8 mouse cellular contexts compared by ENCODE assay signal in the genomic region with DNA sequence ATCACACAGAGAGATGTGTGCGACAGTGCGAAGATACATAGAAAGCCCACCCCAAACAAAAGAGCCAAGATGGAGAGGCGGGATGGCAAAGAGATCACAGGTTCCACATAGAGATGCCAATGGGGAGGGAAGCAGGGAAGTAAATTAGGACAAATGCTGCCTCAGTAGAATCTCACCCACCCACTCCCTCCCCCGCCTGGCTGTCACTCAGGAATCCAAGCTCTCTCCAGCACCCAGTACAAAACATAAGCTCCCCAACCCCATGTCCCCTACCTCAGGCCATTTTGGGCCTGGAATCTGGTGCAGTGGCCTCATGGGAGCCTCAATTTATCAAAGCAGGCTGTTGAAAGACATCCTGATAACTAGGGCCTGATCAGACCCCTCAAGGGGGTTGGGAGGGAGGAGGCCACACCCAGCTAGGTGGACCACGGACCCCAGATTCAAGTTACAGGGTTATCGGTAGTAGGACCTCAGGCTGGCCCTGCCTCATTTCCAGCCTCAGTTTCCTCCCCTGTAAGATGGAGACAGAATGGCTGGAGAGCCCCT. TPM values are rescaled to one million over a fixed set of nuclear protein-coding genes. Genes with fewer than 3 reads are reported as not detected.
DNase-seq lines count a peak whose midpoint lies in the region; ATAC-seq and TF ChIP-seq lines count a peak whose summit lies in the region.
"Had no signal": no experiment of that assay in that cellular context is flagged by ENCODE, and none has a peak within 500 bp of the region (broad histone marks: within the 10 kb centered on the region; RNA-seq: fewer than 3 reads in every experiment).

No protein-coding gene starts in this region.

- H3K27ac ChIP-seq in lung, postnatal 0 days (ENCODE audit: low read length): no peak overlapping the region
- H3K27ac ChIP-seq in forebrain, embryonic 12.5 days: no peak overlapping the region
- no peak overlapping the region for H3K27ac ChIP-seq in limb, embryonic 12.5 days
- no peak overlapping the region for H3K27ac ChIP-seq in stomach, embryonic 14.5 days (ENCODE audit: low read length)

- H3K9me3 ChIP-seq in lung, postnatal 0 days (ENCODE audit: low read length): no peaks in the 10 kb centered on the region
- no peaks in the 10 kb centered on the region for H3K9me3 ChIP-seq in forebrain, embryonic 12.5 days
- no peaks in the 10 kb centered on the region for H3K9me3 ChIP-seq in limb, embryonic 12.5 days
- no peaks in the 10 kb centered on the region for H3K9me3 ChIP-seq in stomach, embryonic 14.5 days (ENCODE audit: control insufficient read depth, low read depth, low read length)

- H3K4me1 ChIP-seq in lung, postnatal 0 days (ENCODE audit: insufficient read depth, low read depth, low read length): peaks cover 17% of the 10 kb centered on the region
- H3K4me1 ChIP-seq in forebrain, embryonic 12.5 days: peaks cover 22% of the 10 kb centered on the region
- peaks cover 16% of the 10 kb centered on the region for H3K4me1 ChIP-seq in limb, embryonic 12.5 days (replicated peaks)
- peaks cover 8% of the 10 kb centered on the region for H3K4me1 ChIP-seq in stomach, embryonic 14.5 days (ENCODE audit: control insufficient read depth, insufficient read depth, low read length)

- H3K9ac ChIP-seq in lung, postnatal 0 days (replicated peaks; ENCODE audit: low read depth): 0 out of 2 replicates have a peak overlapping the region, but pooled peaks have one; percentile 12
- peak overlapping the region; percentile 76 for H3K9ac ChIP-seq in forebrain, embryonic 12.5 days
- H3K9ac ChIP-seq in limb, embryonic 12.5 days (replicated peaks): peak overlapping the region; percentile 58
- peak overlapping the region; percentile 74; the same call in 1 of the 2 replicates for H3K9ac ChIP-seq in stomach, embryonic 14.5 days (replicated peaks; ENCODE audit: low read depth, low read length)

- DNase-seq in lung, postnatal 0 days (ENCODE audit: low spot score): no peak
- DNase-seq in lung, postnatal 14 days: no peak
- DNase-seq in c-Kit-positive CD71-positive TER-119-positive erythroid progenitor cells, embryonic 14.5 days (ENCODE audit: low spot score): no peak

- H3K36me3 ChIP-seq in lung, postnatal 0 days (ENCODE audit: insufficient read depth, low read length): peaks cover 10% of the 10 kb centered on the region; the same call in 1 of the 2 replicates
- H3K36me3 ChIP-seq in forebrain, embryonic 12.5 days (replicated peaks): peaks cover 42% of the 10 kb centered on the region
- H3K36me3 ChIP-seq in limb, embryonic 12.5 days: peaks cover 36% of the 10 kb centered on the region
- peaks cover 30% of the 10 kb centered on the region for H3K36me3 ChIP-seq in stomach, embryonic 14.5 days (ENCODE audit: control insufficient read depth, insufficient read depth, low read length)

- no peak for TF ChIP-seq CTCF in lung, postnatal 0 days (IDR thresholded peaks at IDR 0.05)

- peak overlapping the region; percentile 72 for H3K4me3 ChIP-seq in lung, postnatal 0 days (ENCODE audit: low read depth, low read length)
- H3K4me3 ChIP-seq in forebrain, embryonic 12.5 days (replicated peaks): peak overlapping the region; percentile 72
- peak overlapping the region; percentile 51 for H3K4me3 ChIP-seq in limb, embryonic 12.5 days (replicated peaks)
- H3K4me3 ChIP-seq in stomach, embryonic 14.5 days (ENCODE audit: low read depth, low read length): peak overlapping the region; percentile 58

- no peak for TF ChIP-seq EP300 in lung, postnatal 0 days (IDR thresholded peaks at IDR 0.05)

- 77% methylated on average over 6 of the region's 6 CpGs for WGBS in lung, postnatal 0 days
- WGBS in forebrain, embryonic 12.5 days: 88% methylated on average over 6 of the region's 6 CpGs
- WGBS in limb, embryonic 12.5 days: 88% methylated on average over 6 of the region's 6 CpGs
- WGBS in stomach, embryonic 14.5 days: 80% methylated on average over 6 of the region's 6 CpGs

- peak overlapping the region; percentile 75 for H3K4me2 ChIP-seq in lung, postnatal 0 days (replicated peaks; ENCODE audit: low read depth, low read length)
- H3K4me2 ChIP-seq in forebrain, embryonic 12.5 days: peak overlapping the region; percentile 81
- H3K4me2 ChIP-seq in limb, embryonic 12.5 days: peak overlapping the region; percentile 65
- peak overlapping the region; percentile 56 for H3K4me2 ChIP-seq in stomach, embryonic 14.5 days (replicated peaks; ENCODE audit: low read depth, low read length)

- H3K27me3 ChIP-seq in lung, postnatal 0 days (replicated peaks; ENCODE audit: insufficient read depth, low read length): no peaks in the 10 kb centered on the region
- peaks cover 9% of the 10 kb centered on the region; the same call in 1 of the 2 replicates for H3K27me3 ChIP-seq in forebrain, embryonic 12.5 days
- no peaks in the 10 kb centered on the region for H3K27me3 ChIP-seq in limb, embryonic 12.5 days
- H3K27me3 ChIP-seq in stomach, embryonic 14.5 days (ENCODE audit: control insufficient read depth, insufficient read depth, low read length): no peaks in the 10 kb centered on the region

- no peak for ATAC-seq in lung, postnatal 0 days
- ATAC-seq in forebrain, embryonic 12.5 days (ENCODE audit: low FRiP score): no peak
- no peak for ATAC-seq in limb, embryonic 12.5 days (ENCODE audit: insufficient number of reproducible peaks, insufficient read depth, low FRiP score, low TSS enrichment, low read depth)
- ATAC-seq in stomach, embryonic 14.5 days (ENCODE audit: insufficient number of reproducible peaks, insufficient read depth, low FRiP score, low read depth): no peak
- no peak for ATAC-seq in monocyte, adult 5-6 weeks (replicated peaks; ENCODE audit: insufficient number of reproducible peaks, low FRiP score, low TSS enrichment, poor library complexity, severe bottlenecking)

RNA-seq across cellular contexts. Expression of a gene that starts 1.5 kb away (rescaled TPM):
- 552 and 558 TPM in 2 replicates for polyA plus RNA-seq in lung, postnatal 0 days (2015; fragmentation: Nextera tagmentation; extraction: Ambion mirVana)
- 1,130 and 1,137 TPM in 2 replicates for polyA plus RNA-seq in forebrain, embryonic 12.5 days (2016; fragmentation: Nextera tagmentation; extraction: Ambion mirVana)
- polyA plus RNA-seq in limb, embryonic 12.5 days (2016; fragmentation: Nextera tagmentation; extraction: Ambion mirVana): 912 and 933 TPM in 2 replicates
- polyA plus RNA-seq in stomach, embryonic 14.5 days (2014; fragmentation: Nextera tagmentation; extraction: Ambion mirVana): 958 and 987 TPM in 2 replicates
- total RNA-seq in monocyte, adult 5-6 weeks (2017): 42.8 to 94.2 TPM (median 48.6 TPM) in 3 replicates

RNA-seq across cellular contexts. Expression of a gene that starts 25.2 kb away (rescaled TPM):
- polyA plus RNA-seq in lung, postnatal 0 days (2015; fragmentation: Nextera tagmentation; extraction: Ambion mirVana): 196 and 204 TPM in 2 replicates
- 165 and 169 TPM in 2 replicates for polyA plus RNA-seq in forebrain, embryonic 12.5 days (2016; fragmentation: Nextera tagmentation; extraction: Ambion mirVana)
- 187 and 192 TPM in 2 replicates for polyA plus RNA-seq in limb, embryonic 12.5 days (2016; fragmentation: Nextera tagmentation; extraction: Ambion mirVana)
- polyA plus RNA-seq in stomach, embryonic 14.5 days (2014; fragmentation: Nextera tagmentation; extraction: Ambion mirVana): 187 and 201 TPM in 2 replicates
- total RNA-seq in monocyte, adult 5-6 weeks (2017): 208 to 319 TPM (median 268 TPM) in 3 replicates

RNA-seq across cellular contexts. Expression of a gene that starts 38.3 kb away (rescaled TPM):
- polyA plus RNA-seq in lung, postnatal 0 days (2015; fragmentation: Nextera tagmentation; extraction: Ambion mirVana): not detected in 2 replicates
- polyA plus RNA-seq in forebrain, embryonic 12.5 days (2016; fragmentation: Nextera tagmentation; extraction: Ambion mirVana): not detected in 2 replicates
- polyA plus RNA-seq in limb, embryonic 12.5 days (2016; fragmentation: Nextera tagmentation; extraction: Ambion mirVana): not detected in 2 replicates
- not detected in 2 replicates for polyA plus RNA-seq in stomach, embryonic 14.5 days (2014; fragmentation: Nextera tagmentation; extraction: Ambion mirVana)
- total RNA-seq in monocyte, adult 5-6 weeks (2017): not detected in 3 replicates
- total RNA-seq: layer of hippocampus, adult 18-20 months had no signal

RNA-seq across cellular contexts. Expression of a gene that starts 41.0 kb away (rescaled TPM):
- not detected in 2 replicates for polyA plus RNA-seq in lung, postnatal 0 days (2015; fragmentation: Nextera tagmentation; extraction: Ambion mirVana)
- polyA plus RNA-seq in forebrain, embryonic 12.5 days (2016; fragmentation: Nextera tagmentation; extraction: Ambion mirVana): not detected in 2 replicates
- not detected in 2 replicates for polyA plus RNA-seq in limb, embryonic 12.5 days (2016; fragmentation: Nextera tagmentation; extraction: Ambion mirVana)
- not detected in 2 replicates for polyA plus RNA-seq in stomach, embryonic 14.5 days (2014; fragmentation: Nextera tagmentation; extraction: Ambion mirVana)
- not detected in 3 replicates for total RNA-seq in monocyte, adult 5-6 weeks (2017)
- total RNA-seq: layer of hippocampus, adult 18-20 months had no signal

RNA-seq across cellular contexts. Expression of a gene that starts 46.6 kb away (rescaled TPM):
- 92.2 and 113 TPM in 2 replicates for polyA plus RNA-seq in lung, postnatal 0 days (2015; fragmentation: Nextera tagmentation; extraction: Ambion mirVana)
- polyA plus RNA-seq in forebrain, embryonic 12.5 days (2016; fragmentation: Nextera tagmentation; extraction: Ambion mirVana): 6.6 and 7.6 TPM in 2 replicates
- 10.0 and 12.4 TPM in 2 replicates for polyA plus RNA-seq in limb, embryonic 12.5 days (2016; fragmentation: Nextera tagmentation; extraction: Ambion mirVana)
- polyA plus RNA-seq in stomach, embryonic 14.5 days (2014; fragmentation: Nextera tagmentation; extraction: Ambion mirVana): 36.1 and 49.9 TPM in 2 replicates
- 0.49 TPM in 1 of 3 replicates, not detected in the others for total RNA-seq in monocyte, adult 5-6 weeks (2017)

Comparison
In these comparisons a context has a peak if more than half of its experiments do, and no peak if none do; other contexts are left out.
1. H3K9ac ChIP-seq: peak in every context shown above with its lines; median percentile 76 in forebrain, embryonic 12.5 days; 74 in stomach, embryonic 14.5 days; 58 in limb, embryonic 12.5 days; 12 in lung, postnatal 0 days.